Mouse (Mus musculus) forelimb bud, embryonic 11.5 days (tissue): ENCODE results near the gene A4galt.
"Not testable (repeated sequence)": the region's sequence is repeated elsewhere in the genome, so short reads cannot be mapped to it uniquely, and the experiment has no call there.

Experiments
- DNase-seq: peaks from one replicate; pipeline ENCODE4 v3.0.0-alpha.2; 2012; ENCODE audit warnings: low read depth, low spot score

Gene A4galt

GRCm38 (mm10) chr15:83251176-83252004 is at the start of gene A4galt:
TSS of gene A4galt (minus strand) at chr15:83251774.
- DNase-seq, result no peak

- DNase-seq, result no peak
Measured at GRCm38 (mm10) chr15:83299916-83300582, 48.5 kb upstream of the A4galt start.

GRCm38 (mm10) chr15:83299450-83299849 is 47.9 kb upstream of the A4galt start:
- no peak for DNase-seq

GRCm38 (mm10) chr15:83298810-83299209 is 47.2 kb upstream of the A4galt start:
- DNase-seq, result no peak

GRCm38 (mm10) chr15:83298313-83298712 is 46.7 kb upstream of the A4galt start:
- no peak for DNase-seq

- peak; percentile 43 for DNase-seq
Measured at GRCm38 (mm10) chr15:83296771-83297311, 45.3 kb upstream of the A4galt start.

GRCm38 (mm10) chr15:83296050-83296449 is 44.5 kb upstream of the A4galt start:
- no peak for DNase-seq

GRCm38 (mm10) chr15:83294954-83295353 is 43.4 kb upstream of the A4galt start:
- no peak for DNase-seq

- DNase-seq, result no peak
Measured at GRCm38 (mm10) chr15:83293706-83294645, 42.4 kb upstream of the A4galt start.

- DNase-seq, result no peak
Measured at GRCm38 (mm10) chr15:83293144-83293543, 41.6 kb upstream of the A4galt start.

- no peak for DNase-seq
Measured at GRCm38 (mm10) chr15:83292261-83293056, 40.9 kb upstream of the A4galt start.

GRCm38 (mm10) chr15:83290899-83291298 is 39.3 kb upstream of the A4galt start:
- DNase-seq, result no peak

- no peak for DNase-seq
Measured at GRCm38 (mm10) chr15:83284828-83285227, 33.3 kb upstream of the A4galt start.

GRCm38 (mm10) chr15:83282397-83282796 is 30.8 kb upstream of the A4galt start:
- DNase-seq, result no peak

GRCm38 (mm10) chr15:83281303-83281702 is 29.7 kb upstream of the A4galt start:
- no peak for DNase-seq

- DNase-seq, result no peak
Measured at GRCm38 (mm10) chr15:83278579-83278978, 27.0 kb upstream of the A4galt start.

- no peak for DNase-seq
Measured at GRCm38 (mm10) chr15:83277451-83277850, 25.9 kb upstream of the A4galt start.

- DNase-seq, result not testable (repeated sequence)
Measured at GRCm38 (mm10) chr15:83274237-83274636, 22.7 kb upstream of the A4galt start.

GRCm38 (mm10) chr15:83273017-83273416 is 21.4 kb upstream of the A4galt start:
- no peak for DNase-seq

- not testable (repeated sequence) for DNase-seq
Measured at GRCm38 (mm10) chr15:83271221-83271620, 19.6 kb upstream of the A4galt start.

GRCm38 (mm10) chr15:83269985-83270384 is 18.4 kb upstream of the A4galt start:
- not testable (repeated sequence) for DNase-seq
